Mouse (Mus musculus) lung, postnatal 0 days (tissue): ENCODE data around the gene Map4. TPM values are rescaled to one million over a fixed set of nuclear protein-coding genes. Genes with fewer than 3 reads are reported as not detected.
"Not testable (repeated sequence)": the region's sequence is repeated elsewhere in the genome, so short reads cannot be mapped to it uniquely, and the experiment has no call there.

Experiments
- ATAC-seq: fragments of 200-750 bp; cut with Nextera tagmentation; 2 replicates; pipeline ENCODE4 v1.8.0; 2017; ENCODE audit warnings: moderate library complexity
- DNase-seq: peaks from one replicate; pipeline ENCODE4 v3.0.0-alpha.2; 2016; ENCODE audit warnings: low spot score
- H3K27ac ChIP-seq: fragments of 300-500 bp; sonication (generic); 2 replicates; pipeline ENCODE4 v1.5.1; 2014; ENCODE audit warnings: antibody characterized with exemption, mild to moderate bottlenecking, low read length, mixed read lengths
- H3K27me3 ChIP-seq: fragments of 300-500 bp; sonication (generic); replicated peaks from 2 replicates; pipeline ENCODE4 v1.6.1; 2014; ENCODE audit warnings: low read length, mixed read lengths; ENCODE audit not compliant: insufficient read depth
- H3K36me3 ChIP-seq: fragments of 300-500 bp; sonication (generic); 2 replicates; pipeline ENCODE4 v1.6.1; 2014; ENCODE audit warnings: low read length, mixed read lengths; ENCODE audit not compliant: insufficient read depth
- H3K4me1 ChIP-seq: fragments of 300-500 bp; sonication (generic); 2 replicates; pipeline ENCODE4 v1.6.1; 2014; ENCODE audit warnings: antibody characterized with exemption, low read depth, low read length, mixed read lengths; ENCODE audit not compliant: insufficient read depth
- H3K4me2 ChIP-seq: fragments of 300-500 bp; sonication (generic); replicated peaks from 2 replicates; pipeline ENCODE4 v1.6.1; 2014; ENCODE audit warnings: low read depth, mild to moderate bottlenecking, low read length, moderate library complexity, mixed read lengths
- H3K4me3 ChIP-seq: fragments of 300-500 bp; sonication (generic); 2 replicates; pipeline ENCODE4 v1.5.1; 2014; ENCODE audit warnings: low read depth, low read length
- H3K9ac ChIP-seq: fragments of 300-500 bp; sonication (generic); replicated peaks from 2 replicates; pipeline ENCODE4 v1.6.1; 2014; ENCODE audit warnings: low read depth, mild to moderate bottlenecking
- H3K9me3 ChIP-seq: fragments of 300-500 bp; sonication (generic); 2 replicates; pipeline ENCODE4 v1.6.1; 2016; ENCODE audit warnings: low read length, mixed read lengths
- CTCF ChIP-seq: IDR thresholded peaks from 2 replicates; pipeline ENCODE4 v1.5.1; 2016; ENCODE audit warnings: antibody characterized with exemption, mild to moderate bottlenecking
- EP300 ChIP-seq: IDR thresholded peaks from 2 replicates; pipeline ENCODE4 v1.6.1; 2016; ENCODE audit warnings: antibody characterized with exemption, mild to moderate bottlenecking, control low read depth
- WGBS: fragments of 180-500 bp; shearing (Covaris S2); extraction: QIAGEN DNeasy Blood & Tissue Kit; methylation state at CpG from one replicate; pipeline ENCODE4 v1.1.7; 2014; 5-methylcytosine and 5-hydroxymethylcytosine counted together
- polyA plus RNA-seq: library from polyadenylated mRNA; unstranded; fragments of >200 nt; fragmentation: Nextera tagmentation; extraction: Ambion mirVana; gene quantifications from 2 replicates; pipeline ENCODE4 v1.2.1, GENCODE M21; 2015

Gene Map4
- polyA plus RNA-seq, 1 experiment from 2014 or later: 35.6 TPM

DNA sequence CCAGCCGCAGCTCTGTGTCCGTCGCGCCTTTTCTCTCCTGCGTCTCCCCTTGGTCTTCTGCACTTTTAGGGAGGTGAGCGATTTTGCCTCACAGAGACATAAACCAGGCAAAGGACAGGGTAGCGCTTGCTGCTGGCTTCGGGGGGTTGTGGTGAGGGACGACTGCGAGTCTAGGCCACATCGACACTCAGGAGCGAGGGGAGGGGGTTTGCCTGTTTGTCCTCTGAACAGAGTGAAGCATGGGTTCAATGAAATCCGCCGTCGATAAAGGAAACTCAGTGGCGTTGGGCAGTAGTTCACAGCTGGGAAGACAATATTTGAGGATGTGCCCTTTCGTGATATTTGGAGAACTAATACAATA, 186.5 kb downstream of the Map4 start, which contains the start of gene Dhx30:
Gene Dhx30 (minus strand): TSS at position 52 of the 361 bp plus-strand sequence.
- WGBS: under 1% methylated on average over 16 of the region's 17 CpGs
- ATAC-seq (no peak; the same call in none of the 2 replicates), DNase-seq (no peak)
- peak within 1 kb of the TSS; percentile 78 for H3K4me2 ChIP-seq
- TF ChIP-seq CTCF (no peak), EP300 (no peak)
- H3K9ac ChIP-seq: peak within 1 kb of the TSS; percentile 82
- H3K4me1 ChIP-seq: peaks cover 6% of the 10 kb centered on the region; the same call in 1 of the 2 replicates
- peak within 1 kb of the TSS; percentile 92 for H3K27ac ChIP-seq
- peak within 1 kb of the TSS; percentile 87 for H3K4me3 ChIP-seq
- no peaks in the 10 kb centered on the region for H3K9me3 ChIP-seq
- H3K27me3 ChIP-seq: no peaks in the 10 kb centered on the region
- 0 out of 2 replicates have a peak, but pooled peaks cover under 1% of the 10 kb centered on the region for H3K36me3 ChIP-seq

- no peak for ATAC-seq
- Histone ChIP-seq H3K9me3 (no peaks in the 10 kb centered on the region), H3K27me3 (no peaks in the 10 kb centered on the region), H3K4me1 (peaks cover 6% of the 10 kb centered on the region; the same call in 1 of the 2 replicates), H3K27ac (peak overlapping the region; percentile 92; the same call in 1 of the 2 replicates), H3K36me3 (no peaks in the 10 kb centered on the region), H3K9ac (peak overlapping the region; percentile 82), H3K4me2 (peak overlapping the region; percentile 78), H3K4me3 (peak overlapping the region; percentile 87)
- 57% methylated on average over 1 of the region's 1 CpGs for WGBS
- TF ChIP-seq EP300 (no peak), CTCF (no peak)
- DNase-seq: no peak
These were observed 187.0 kb downstream of the Map4 start for GRCm38 (mm10) chr9:110118249-110118648.

DNA sequence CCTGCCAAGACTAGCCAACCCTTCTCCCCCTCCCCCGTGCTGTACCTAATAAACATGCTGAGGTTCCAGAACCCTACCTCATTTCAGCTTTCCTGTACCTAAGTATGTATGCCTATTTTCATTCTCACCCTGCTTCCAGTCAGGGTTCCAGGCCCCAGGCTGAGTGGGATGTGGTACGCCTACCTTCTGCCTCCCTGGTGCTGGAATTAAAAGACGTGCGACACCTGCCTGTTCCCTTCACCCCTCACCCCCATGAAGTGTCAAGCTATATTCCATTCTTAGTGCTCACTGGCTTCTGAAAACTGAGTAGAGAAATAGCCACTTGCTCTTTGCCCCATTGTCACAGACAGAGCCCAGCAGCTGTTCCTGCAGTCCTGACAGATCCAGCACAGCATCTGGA, 190.2 kb downstream of the Map4 start:
- Histone ChIP-seq H3K4me1 (peaks cover 6% of the 10 kb centered on the region; the same call in 1 of the 2 replicates), H3K36me3 (no peaks in the 10 kb centered on the region), H3K9me3 (no peaks in the 10 kb centered on the region), H3K4me2 (no peak overlapping the region), H3K27ac (no peak overlapping the region), H3K27me3 (no peaks in the 10 kb centered on the region), H3K4me3 (no peak overlapping the region), H3K9ac (no peak overlapping the region)
- 77% methylated on average over 4 of the region's 4 CpGs for WGBS
- ATAC-seq (no peak), DNase-seq (no peak)
- TF ChIP-seq EP300 (no peak), CTCF (no peak)

- TF ChIP-seq EP300 (no peak), CTCF (no peak)
- WGBS: 74% methylated on average over 2 of the region's 2 CpGs
- no peaks in the 10 kb centered on the region for H3K9me3 ChIP-seq
- H3K4me3 ChIP-seq: no peak overlapping the region
- no peaks in the 10 kb centered on the region for H3K27me3 ChIP-seq
- no peak overlapping the region for H3K9ac ChIP-seq
- no peaks in the 10 kb centered on the region for H3K36me3 ChIP-seq
- peaks cover 3% of the 10 kb centered on the region; the same call in 1 of the 2 replicates for H3K4me1 ChIP-seq
- no peak for ATAC-seq
- DNase-seq: no peak
- no peak overlapping the region for H3K4me2 ChIP-seq
- no peak overlapping the region for H3K27ac ChIP-seq
These were observed 192.1 kb downstream of the Map4 start for GRCm38 (mm10) chr9:110123322-110123721.

GRCm38 (mm10) chr9:110124008-110124540, 192.8 kb downstream of the Map4 start:
- not testable (repeated sequence) for H3K4me3 ChIP-seq, H3K9me3 ChIP-seq, H3K9ac ChIP-seq, ATAC-seq, H3K27ac ChIP-seq, H3K27me3 ChIP-seq, H3K4me1 ChIP-seq, H3K36me3 ChIP-seq, H3K4me2 ChIP-seq, DNase-seq
- 20% methylated on average over 1 of the region's 2 CpGs for WGBS

DNA sequence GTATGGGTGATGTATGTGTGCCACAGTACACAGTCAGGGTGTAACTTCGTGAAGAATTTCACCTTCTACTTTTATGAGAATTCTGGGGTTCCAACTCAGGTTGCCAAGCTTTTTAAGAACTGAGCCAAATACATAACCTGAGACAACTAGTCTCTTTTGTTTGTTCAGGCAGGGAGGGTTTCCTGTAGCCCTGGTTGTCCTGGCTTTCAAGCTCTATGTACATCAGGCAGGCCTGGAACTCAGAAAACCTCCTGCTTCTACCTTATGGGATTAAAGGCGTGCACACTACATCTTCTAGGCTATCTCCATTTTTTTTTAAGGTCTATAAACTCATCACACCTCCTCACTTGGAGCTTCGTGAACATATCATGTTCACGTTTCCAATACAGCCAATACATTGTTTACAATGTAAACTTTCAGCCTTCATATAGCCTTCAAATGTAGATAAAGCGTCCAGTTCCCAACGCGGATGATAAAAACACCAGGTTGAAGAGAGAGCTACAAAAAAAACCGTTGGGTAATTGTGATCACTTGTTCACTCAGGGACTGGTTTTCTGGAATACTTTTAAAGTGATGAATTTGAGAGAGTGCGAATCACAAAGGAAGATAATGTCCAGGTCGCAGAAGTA, 199.8 kb downstream of the Map4 start:
- Histone ChIP-seq H3K4me2 (peak overlapping the region; percentile 91), H3K4me1 (peaks cover 3% of the 10 kb centered on the region; the same call in 1 of the 2 replicates), H3K9me3 (no peaks in the 10 kb centered on the region), H3K27ac (peak overlapping the region; percentile 80), H3K27me3 (no peaks in the 10 kb centered on the region), H3K9ac (peak overlapping the region; percentile 69), H3K36me3 (no peaks in the 10 kb centered on the region), H3K4me3 (peak overlapping the region; percentile 88)
- DNase-seq (no peak), ATAC-seq (no peak)
- 11% methylated on average over 10 of the region's 10 CpGs for WGBS
- TF ChIP-seq EP300 (no peak), CTCF (no peak)
